Comparison of ENCODE assay signal across 35 mouse cellular contexts in genomic region chr11:77813969-77814368, GRCm38 (mm10). TPM values are rescaled to one million over a fixed set of nuclear protein-coding genes. Genes with fewer than 3 reads are reported as not detected.
A peak's percentile ranks its signal among the peaks of the same experiment; 100 is the strongest.
DNase-seq lines count a peak whose midpoint lies in the region; ATAC-seq and TF ChIP-seq lines count a peak whose summit lies in the region.
"Had no signal": no experiment of that assay in that cellular context is flagged by ENCODE, and none has a peak within 500 bp of the region (broad histone marks: within the 10 kb centered on the region; RNA-seq: fewer than 3 reads in every experiment).

No protein-coding gene starts in this region.

- ATAC-seq in heart, postnatal 0 days (ENCODE audit: insufficient read depth, low read depth), result no peak
- peak; percentile 36; the same call in 1 of the 2 replicates for ATAC-seq in lung, postnatal 0 days
- ATAC-seq: activated CD4-positive, CD25-positive, alpha-beta regulatory T cell, adult 4 months; forebrain, embryonic 16.5 days; intestine, postnatal 0 days; midbrain, embryonic 13.5 days had no signal

- no peak for TF ChIP-seq CTCF in heart, postnatal 0 days (IDR thresholded peaks at IDR 0.05; ENCODE audit: low read depth)
- no peak for TF ChIP-seq CTCF in lung, postnatal 0 days (IDR thresholded peaks at IDR 0.05)

- no peaks in the 10 kb centered on the region for H3K9me3 ChIP-seq in heart, postnatal 0 days (replicated peaks; ENCODE audit: control insufficient read depth, low read length)
- no peaks in the 10 kb centered on the region for H3K9me3 ChIP-seq in lung, postnatal 0 days (ENCODE audit: low read length)
- H3K9me3 ChIP-seq in hindbrain, embryonic 10.5 days, result no peaks in the 10 kb centered on the region
- H3K9me3 ChIP-seq: embryonic facial prominence, embryonic 12.5 days; forebrain, embryonic 10.5 days; limb, embryonic 13.5 days; midbrain, embryonic 13.5 days; neural tube, embryonic 15.5 days had no signal

- WGBS in heart, postnatal 0 days, result 27% methylated on average over 2 of the region's 2 CpGs
- 38% methylated on average over 2 of the region's 2 CpGs for WGBS in lung, postnatal 0 days
- 85% methylated on average over 2 of the region's 2 CpGs for WGBS in hindbrain, embryonic 10.5 days

- H3K27me3 ChIP-seq in heart, postnatal 0 days (ENCODE audit: control insufficient read depth, insufficient read depth, low read length), result no peaks in the 10 kb centered on the region
- H3K27me3 ChIP-seq in lung, postnatal 0 days (replicated peaks; ENCODE audit: insufficient read depth, low read length), result no peaks in the 10 kb centered on the region
- H3K27me3 ChIP-seq in hindbrain, embryonic 10.5 days (ENCODE audit: insufficient read depth, poor library complexity, severe bottlenecking), result no peaks in the 10 kb centered on the region
- H3K27me3 ChIP-seq: CH12.LX; embryonic facial prominence, embryonic 12.5 days; limb, embryonic 13.5 days; midbrain, embryonic 13.5 days; neural tube, embryonic 15.5 days had no signal

- peaks cover 62% of the 10 kb centered on the region for H3K36me3 ChIP-seq in heart, postnatal 0 days (replicated peaks; ENCODE audit: control insufficient read depth, insufficient read depth, low read length)
- peaks cover 13% of the 10 kb centered on the region; the same call in 1 of the 2 replicates for H3K36me3 ChIP-seq in lung, postnatal 0 days (ENCODE audit: insufficient read depth, low read length)
- H3K36me3 ChIP-seq in hindbrain, embryonic 10.5 days, result peaks cover 33% of the 10 kb centered on the region

- DNase-seq in gastrocnemius, adult 18-20 months (ENCODE audit: low spot score), result peak; percentile 91
- DNase-seq in gastrocnemius, postnatal 4 days (ENCODE audit: low spot score in 2 of 2), result no peak
- DNase-seq in heart, postnatal 0 days (ENCODE audit: low spot score), result no peak
- DNase-seq in heart, adult 9 months (ENCODE audit: low spot score in 2 of 2), result no peak
- DNase-seq in lung, postnatal 0 days (ENCODE audit: low spot score), result peak; percentile 27
- DNase-seq in lung, postnatal 4 days, result peak; percentile 41 to 48
- DNase-seq in hindbrain, embryonic 10.5 days (ENCODE audit: low spot score), result no peak
- no peak for DNase-seq in spleen, adult 12 weeks (ENCODE audit: low spot score)
- DNase-seq: adrenal gland, adult 8-10 months; cerebellum, adult 8-10 months; embryo, embryonic 11 days; heart, postnatal 36 days; kidney, postnatal 14 days; retina, postnatal 1 day; right cerebral cortex, postnatal 14 days; spleen, adult 18-20 months; thymus, postnatal 14 days had no signal

- peaks cover 17% of the 10 kb centered on the region for H3K4me1 ChIP-seq in heart, postnatal 0 days (ENCODE audit: control insufficient read depth, insufficient read depth)
- no peaks in the 10 kb centered on the region for H3K4me1 ChIP-seq in lung, postnatal 0 days (ENCODE audit: insufficient read depth, low read depth, low read length)
- peaks cover 23% of the 10 kb centered on the region for H3K4me1 ChIP-seq in hindbrain, embryonic 10.5 days (replicated peaks)
- H3K4me1 ChIP-seq: embryonic facial prominence, embryonic 12.5 days; limb, embryonic 13.5 days had no signal

- H3K4me3 ChIP-seq in heart, postnatal 0 days (ENCODE audit: low read depth, low read length), result no peak overlapping the region
- no peak overlapping the region for H3K4me3 ChIP-seq in lung, postnatal 0 days (ENCODE audit: low read depth, low read length)
- no peak overlapping the region for H3K4me3 ChIP-seq in hindbrain, embryonic 10.5 days
- H3K4me3 ChIP-seq: embryonic facial prominence, embryonic 12.5 days; forebrain, embryonic 10.5 days; layer of hippocampus, adult 2 months; limb, embryonic 13.5 days; midbrain, embryonic 13.5 days; neural tube, embryonic 15.5 days had no signal

- no peak for TF ChIP-seq EP300 in heart, postnatal 0 days (IDR thresholded peaks at IDR 0.05; ENCODE audit: low read depth)
- TF ChIP-seq EP300 in lung, postnatal 0 days (IDR thresholded peaks at IDR 0.05), result no peak

- H3K27ac ChIP-seq in heart, postnatal 0 days (ENCODE audit: low read depth), result peak overlapping the region; percentile 16; the same call in 1 of the 2 replicates
- no peak overlapping the region for H3K27ac ChIP-seq in lung, postnatal 0 days (ENCODE audit: low read length)
- no peak overlapping the region for H3K27ac ChIP-seq in hindbrain, embryonic 10.5 days
- H3K27ac ChIP-seq: embryonic facial prominence, embryonic 12.5 days; forebrain, embryonic 10.5 days; hindbrain, embryonic 14.5 days; layer of hippocampus, adult 2 months; limb, embryonic 13.5 days; macrophage; midbrain, embryonic 13.5 days; neural tube, embryonic 15.5 days had no signal

- peak overlapping the region; percentile 12; the same call in 1 of the 2 replicates for H3K9ac ChIP-seq in heart, postnatal 0 days (replicated peaks; ENCODE audit: low read depth, low read length)
- H3K9ac ChIP-seq in lung, postnatal 0 days (replicated peaks; ENCODE audit: low read depth), result no peak overlapping the region
- H3K9ac ChIP-seq: embryonic facial prominence, embryonic 12.5 days; hindbrain, embryonic 14.5 days; limb, embryonic 13.5 days; midbrain, embryonic 13.5 days; neural tube, embryonic 15.5 days had no signal

- no peak overlapping the region for H3K4me2 ChIP-seq in heart, postnatal 0 days (ENCODE audit: low read depth, low read length)
- no peak overlapping the region for H3K4me2 ChIP-seq in lung, postnatal 0 days (replicated peaks; ENCODE audit: low read depth, low read length)
- H3K4me2 ChIP-seq: embryonic facial prominence, embryonic 12.5 days; hindbrain, embryonic 14.5 days; limb, embryonic 13.5 days; liver, embryonic 11.5 days; midbrain, embryonic 13.5 days; neural tube, embryonic 15.5 days had no signal

RNA-seq across cellular contexts. Expression of gene Gm10277, which starts 26.4 kb away (rescaled TPM):
- not detected for total RNA-seq in gastrocnemius, adult 18-20 months (2021)
- total RNA-seq in gastrocnemius, postnatal 4 days (2021), result not detected
- total RNA-seq in heart, postnatal 0 days (2014; rRNA removed; ENCODE audit: low replicate concordance), result not detected in 2 replicates
- 0.41 and 0.52 TPM in 2 replicates for polyA plus RNA-seq in heart, postnatal 0 days (2015; fragmentation: Nextera tagmentation; extraction: Ambion mirVana)
- polyA plus RNA-seq in lung, postnatal 0 days (2015; fragmentation: Nextera tagmentation; extraction: Ambion mirVana), result 0.90 and 1.2 TPM in 2 replicates
- polyA plus RNA-seq in hindbrain, embryonic 10.5 days (2016; fragmentation: Nextera tagmentation; extraction: Ambion mirVana), result 1.5 and 2.0 TPM in 2 replicates
- total RNA-seq: adrenal gland, adult 8-10 months; adrenal gland, postnatal 4 days; CH12.LX; heart, postnatal 36 days; layer of hippocampus, adult 2 months; layer of hippocampus, postnatal 25 days; left cerebral cortex, adult 8-10 months; left cerebral cortex, postnatal 36 days; megakaryocyte-erythroid progenitor cell, adult 5-6 weeks had no signal
- polyA plus RNA-seq: macrophage had no signal

RNA-seq across cellular contexts. Expression of gene Myo18a, which starts 50.9 kb away (rescaled TPM):
- total RNA-seq in gastrocnemius, adult 18-20 months (2021), result 100 to 1,000 TPM; 309 to 319 TPM
- 100 to 1,000 TPM; 261 to 280 TPM for total RNA-seq in gastrocnemius, postnatal 4 days (2021)
- total RNA-seq in heart, postnatal 0 days (2014; rRNA removed; ENCODE audit: low replicate concordance), result 181 and 218 TPM in 2 replicates
- polyA plus RNA-seq in heart, postnatal 0 days (2015; fragmentation: Nextera tagmentation; extraction: Ambion mirVana), result 80.0 and 82.5 TPM in 2 replicates
- 21.6 and 33.3 TPM in 2 replicates for polyA plus RNA-seq in lung, postnatal 0 days (2015; fragmentation: Nextera tagmentation; extraction: Ambion mirVana)
- 29.7 and 32.9 TPM in 2 replicates for polyA plus RNA-seq in hindbrain, embryonic 10.5 days (2016; fragmentation: Nextera tagmentation; extraction: Ambion mirVana)

Comparison
In these comparisons a context has a peak if more than half of its experiments do, and no peak if none do; other contexts are left out.
1. DNase-seq: peak in gastrocnemius, adult 18-20 months (single experiment), lung, postnatal 0 days (single experiment) and lung, postnatal 4 days (2 of 2); none in gastrocnemius, postnatal 4 days (0 of 2), heart, postnatal 0 days (single experiment), heart, adult 9 months (0 of 2), hindbrain, embryonic 10.5 days (single experiment) and spleen, adult 12 weeks (single experiment).